Mouse (Mus musculus) hindlimb bud, embryonic 11.5 days (tissue): ENCODE results near the gene Irf2bpl.

Experiments used
- DNase-seq: peaks from one replicate; pipeline ENCODE4 v3.0.0-alpha.2; 2012; ENCODE audit warnings: low read depth, low spot score; ENCODE audit errors: extremely low spot score

Irf2bpl gene

DNA sequence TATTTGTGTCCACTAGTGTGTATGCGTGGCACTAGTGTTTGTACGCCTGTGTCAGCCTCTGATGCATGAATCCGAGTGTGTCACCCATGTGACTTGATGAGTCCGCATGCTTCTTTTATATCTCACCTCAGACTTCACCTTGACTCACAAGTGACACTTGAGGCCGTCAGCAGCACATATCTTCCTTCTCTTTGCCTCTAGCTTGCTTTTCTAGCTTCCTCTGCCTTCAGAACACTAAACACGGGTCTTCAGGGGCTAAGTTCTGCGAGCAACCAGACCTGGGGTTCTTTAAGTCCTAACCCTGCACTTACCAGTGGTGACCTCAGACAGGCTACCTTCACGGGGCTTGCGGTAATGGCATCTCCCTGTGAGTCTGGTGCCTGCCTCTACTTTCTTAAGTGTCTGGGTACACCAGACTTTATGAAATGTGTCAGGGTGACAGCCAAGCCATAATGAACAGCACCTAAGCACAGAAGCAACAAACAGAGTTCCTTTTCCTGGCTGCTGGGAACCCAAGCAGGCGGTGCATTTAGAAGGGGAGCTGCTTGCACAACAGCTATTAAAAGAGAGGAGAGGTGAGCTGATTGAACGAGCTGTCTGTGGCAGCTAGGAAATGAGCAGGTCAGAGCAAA, 51.9 kb downstream of the Irf2bpl start:
- DNase-seq = no peak

GRCm38 (mm10) chr12:86831591-86832550, 52.7 kb downstream of the Irf2bpl start:
- DNase-seq = no peak
